13 mouse cellular contexts compared by ENCODE assay signal in genomic region chr1:30060806-30061205, GRCm38 (mm10).
DNase-seq lines count a peak whose midpoint lies in the region; ATAC-seq lines count a peak whose summit lies in the region.
"Had no signal": no experiment of that assay in that cellular context is flagged by ENCODE, and none has a peak within 500 bp of the region (broad histone marks: within the 10 kb centered on the region; RNA-seq: fewer than 3 reads in every experiment).

No protein-coding gene starts in this region.

- no peaks in the 10 kb centered on the region for H3K9me3 ChIP-seq in kidney, embryonic 14.5 days (ENCODE audit: control insufficient read depth, low read length)
- H3K9me3 ChIP-seq in forebrain, embryonic 13.5 days (replicated peaks) = no peaks in the 10 kb centered on the region
- no peaks in the 10 kb centered on the region for H3K9me3 ChIP-seq in midbrain, embryonic 13.5 days
- H3K9me3 ChIP-seq: embryonic facial prominence, embryonic 15.5 days; kidney, embryonic 15.5 days had no signal

- H3K27ac ChIP-seq in kidney, embryonic 14.5 days (ENCODE audit: low read depth, low read length) = no peak overlapping the region
- H3K27ac ChIP-seq in forebrain, embryonic 13.5 days = no peak overlapping the region
- no peak overlapping the region for H3K27ac ChIP-seq in midbrain, embryonic 13.5 days
- H3K27ac ChIP-seq: embryonic facial prominence, embryonic 15.5 days; kidney, embryonic 15.5 days had no signal

- no peaks in the 10 kb centered on the region for H3K36me3 ChIP-seq in kidney, embryonic 14.5 days (ENCODE audit: control insufficient read depth, insufficient read depth, low read length)
- no peaks in the 10 kb centered on the region for H3K36me3 ChIP-seq in forebrain, embryonic 13.5 days (ENCODE audit: poor library complexity, severe bottlenecking)
- no peaks in the 10 kb centered on the region for H3K36me3 ChIP-seq in midbrain, embryonic 13.5 days
- H3K36me3 ChIP-seq: embryonic facial prominence, embryonic 15.5 days; kidney, embryonic 15.5 days had no signal

- WGBS in kidney, embryonic 14.5 days = 4% methylated on average over 1 of the region's 1 CpGs
- WGBS in forebrain, embryonic 13.5 days = 0% methylated on average over 1 of the region's 1 CpGs
- WGBS in midbrain, embryonic 13.5 days = 10% methylated on average over 1 of the region's 1 CpGs

- H3K4me3 ChIP-seq in kidney, embryonic 14.5 days (ENCODE audit: low read length) = no peak overlapping the region
- H3K4me3 ChIP-seq in forebrain, embryonic 13.5 days = no peak overlapping the region
- no peak overlapping the region for H3K4me3 ChIP-seq in midbrain, embryonic 13.5 days (replicated peaks)
- H3K4me3 ChIP-seq: embryonic facial prominence, embryonic 15.5 days; kidney, embryonic 15.5 days had no signal

- no peaks in the 10 kb centered on the region for H3K4me1 ChIP-seq in kidney, embryonic 14.5 days (ENCODE audit: control insufficient read depth, insufficient read depth, low read length)
- no peaks in the 10 kb centered on the region for H3K4me1 ChIP-seq in forebrain, embryonic 13.5 days
- no peaks in the 10 kb centered on the region for H3K4me1 ChIP-seq in midbrain, embryonic 13.5 days (replicated peaks)
- H3K4me1 ChIP-seq: embryonic facial prominence, embryonic 15.5 days; kidney, embryonic 15.5 days had no signal

- no peak for DNase-seq in kidney, adult 18-20 months
- DNase-seq in NIH3T3 (ENCODE audit: low read depth) = peak; percentile 3
- no peak for DNase-seq in adrenal gland, postnatal 10 days
- DNase-seq in heart, postnatal 4 days = no peak
- DNase-seq in frontal cortex, postnatal 14 days (ENCODE audit: low spot score in 2 of 2) = no peak
- DNase-seq: layer of hippocampus, postnatal 36 days; liver, postnatal 0 days had no signal

- peak; percentile 78 for ATAC-seq in kidney, embryonic 14.5 days (ENCODE audit: low FRiP score, low TSS enrichment)
- peak; percentile 93 for ATAC-seq in forebrain, embryonic 13.5 days
- ATAC-seq in midbrain, embryonic 13.5 days = peak; percentile 83
- ATAC-seq: CD4-positive, CD25-positive, alpha-beta regulatory T cell, adult 4 months; liver, postnatal 0 days had no signal

- no peak overlapping the region for H3K9ac ChIP-seq in kidney, embryonic 14.5 days (ENCODE audit: low read depth, low read length)
- H3K9ac ChIP-seq in forebrain, embryonic 13.5 days = no peak overlapping the region
- no peak overlapping the region for H3K9ac ChIP-seq in midbrain, embryonic 13.5 days (replicated peaks)
- H3K9ac ChIP-seq: embryonic facial prominence, embryonic 15.5 days; kidney, embryonic 15.5 days; liver, postnatal 0 days had no signal

- no peaks in the 10 kb centered on the region for H3K27me3 ChIP-seq in kidney, embryonic 14.5 days (ENCODE audit: control insufficient read depth, insufficient read depth, low read length)
- H3K27me3 ChIP-seq in forebrain, embryonic 13.5 days = no peaks in the 10 kb centered on the region
- no peaks in the 10 kb centered on the region for H3K27me3 ChIP-seq in midbrain, embryonic 13.5 days
- H3K27me3 ChIP-seq: embryonic facial prominence, embryonic 15.5 days; kidney, embryonic 15.5 days had no signal

- no peak overlapping the region for H3K4me2 ChIP-seq in kidney, embryonic 14.5 days (replicated peaks; ENCODE audit: low read depth, low read length)
- H3K4me2 ChIP-seq in forebrain, embryonic 13.5 days = no peak overlapping the region
- H3K4me2 ChIP-seq in midbrain, embryonic 13.5 days (replicated peaks) = no peak overlapping the region
- H3K4me2 ChIP-seq: embryonic facial prominence, embryonic 15.5 days; kidney, embryonic 15.5 days had no signal
